Mouse (Mus musculus): ENCODE measurements around the gene Nrarp.

GRCm38 (mm10) chr2:25227406-25227805 is 46.8 kb downstream of the Nrarp start:
- TF ChIP-seq CTCF (IDR thresholded peaks at IDR 0.05; ENCODE audit: low read depth) (no peak), EP300 (IDR thresholded peaks at IDR 0.05; ENCODE audit: low read depth) (no peak)
